Mouse (Mus musculus) testis, adult 2 months (tissue): ENCODE measurements around the gene Cox5a.

Experiments
- CTCF ChIP-seq: fragments of 200-500 bp; IDR thresholded peaks from 2 replicates; pipeline ENCODE4 v1.5.1; 2012; ENCODE audit warnings: low read depth, mild to moderate bottlenecking, inconsistent platforms, low read length, moderate library complexity; ENCODE audit not compliant: control insufficient read depth, insufficient read depth, insufficient replicate concordance
- POLR2A ChIP-seq: fragments of 200-500 bp; IDR thresholded peaks from 2 replicates; pipeline ENCODE4 v1.6.1; 2012; ENCODE audit warnings: low read depth, mild to moderate bottlenecking, inconsistent platforms, low read length, moderate library complexity; ENCODE audit not compliant: control insufficient read depth

DNA sequence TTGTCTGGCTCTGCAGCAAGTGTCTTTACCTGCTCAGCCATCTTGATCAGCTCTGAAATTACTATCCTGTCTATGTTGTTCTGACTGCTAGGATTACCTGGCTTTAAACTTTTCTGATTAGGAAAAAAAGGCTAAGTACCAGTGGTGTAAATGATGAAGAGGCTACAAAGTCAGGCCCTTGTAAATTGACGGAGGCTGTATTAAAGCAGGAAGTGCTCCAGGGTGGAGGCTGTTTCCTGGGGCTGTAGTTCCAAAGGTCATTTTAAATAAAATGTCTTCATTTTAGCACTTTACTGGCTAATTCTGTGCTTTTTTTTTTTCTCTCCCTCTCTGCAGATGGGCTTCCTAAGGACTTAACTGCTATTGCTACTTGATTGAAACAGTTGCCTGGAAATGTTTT is 10.9 kb downstream of the Cox5a start:
- TF ChIP-seq CTCF (no peak), POLR2A (no peak)
